Mouse (Mus musculus) neutrophil, adult 65 days (primary cell): ENCODE results near the gene Insig1. TPM values are rescaled to one million over a fixed set of nuclear protein-coding genes. Genes with fewer than 3 reads are reported as not detected.

Experiments
- total RNA-seq: library from RNA; stranded (reverse); gene quantifications from 2 replicates; pipeline ENCODE4 v1.2.4, GENCODE M21; 2023

The Insig1 gene
- total RNA-seq = 56.0 and 61.7 TPM in 2 replicates

GRCm38 (mm10) chr5:28070828-28071455 is at the start of gene Insig1:
TSS of gene Insig1 (plus strand) at chr5:28071363.

Other genes with a start within 250 kb of the Insig1 start
- gene Htr5a, start 229.2 kb upstream of the Insig1 start, total RNA-seq = not detected in 2 replicates
- not detected in 2 replicates for gene En2, start 94.3 kb downstream of the Insig1 start, total RNA-seq
- not detected in 2 replicates for gene Cnpy1, start 174.4 kb downstream of the Insig1 start, total RNA-seq
- 83.7 and 100 TPM in 2 replicates for gene Rbm33, start 245.8 kb downstream of the Insig1 start, total RNA-seq